Comparison of ENCODE assay signal across 15 mouse cellular contexts in the genomic region with DNA sequence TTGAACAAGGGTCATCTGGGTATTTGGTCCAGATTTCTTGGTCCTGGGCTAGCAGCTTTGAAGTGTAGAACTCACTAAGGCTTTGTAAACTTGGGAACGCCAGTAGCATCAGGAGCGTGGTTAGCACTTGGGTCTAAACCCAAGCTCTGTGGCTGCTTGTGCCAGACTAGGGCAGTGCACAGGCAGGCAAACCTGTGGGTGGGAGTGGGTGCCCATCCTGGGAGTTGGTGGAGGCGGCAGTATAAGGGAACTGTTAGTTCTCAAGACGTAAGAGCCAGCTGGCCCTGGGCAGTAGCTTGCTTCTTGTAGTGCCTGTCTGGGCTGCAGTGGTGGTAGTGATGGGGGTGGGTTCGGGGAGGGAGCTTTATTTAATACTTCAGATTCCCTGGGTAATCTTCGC. TPM values are rescaled to one million over a fixed set of nuclear protein-coding genes. Genes with fewer than 3 reads are reported as not detected.
DNase-seq lines count a peak whose midpoint lies in the region.
"Had no signal": no experiment of that assay in that cellular context is flagged by ENCODE, and none has a peak within 500 bp of the region (broad histone marks: within the 10 kb centered on the region; RNA-seq: fewer than 3 reads in every experiment).

No protein-coding gene starts in this region.

- intact Hi-C loops in gastrocnemius, postnatal 36 days (cut with DNase I), result no loop called here

- peak; percentile 65 to 79 for DNase-seq in layer of hippocampus, adult 18-20 months (ENCODE audit: low spot score in 2 of 2)
- no peak for DNase-seq in layer of hippocampus, postnatal 25 days (ENCODE audit: extremely low spot score in 1 of 2, low spot score in 1 of 2)
- peak; percentile 79 for DNase-seq in right cerebral cortex, adult 18-20 months
- no peak for DNase-seq in right cerebral cortex, postnatal 4 days
- peak; percentile 27 to 64 for DNase-seq in left cerebral cortex, adult 9 months (ENCODE audit: low spot score in 2 of 2)
- DNase-seq in right cerebral cortex, postnatal 36 days (ENCODE audit: low spot score in 2 of 2), result peak; percentile 72 to 83
- DNase-seq in gastrocnemius, postnatal 36 days, result no peak
- DNase-seq in Muller cell, postnatal 12 days (ENCODE audit: inconsistent ontology term), result no peak
- DNase-seq: adrenal gland, postnatal 36 days; cerebellum, adult 9-10 months; heart, postnatal 4 days; retina, postnatal 1 day; thymus, postnatal 4 days had no signal

RNA-seq across cellular contexts. Expression of gene Bcl11a, which starts 47.2 kb away (rescaled TPM):
- total RNA-seq in layer of hippocampus, adult 18-20 months (2021), result 100 to 1,000 TPM in 1 of 2 experiments, 10 to 100 TPM in 1; 98.5 to 108 TPM
- 100 to 1,000 TPM; 105 to 134 TPM for total RNA-seq in layer of hippocampus, postnatal 25 days (2021)
- total RNA-seq in gastrocnemius, postnatal 36 days (2021), result under 1 TPM; 0.05 to 0.07 TPM

RNA-seq across cellular contexts. Expression of gene A830031A19Rik, which starts 50.2 kb away (rescaled TPM):
- 1 to 10 TPM; 1.0 to 1.5 TPM for total RNA-seq in layer of hippocampus, adult 18-20 months (2021)
- total RNA-seq in layer of hippocampus, postnatal 25 days (2021), result 1 to 10 TPM in 1 of 2 experiments, under 1 TPM in 1; 0.37 to 1.7 TPM
- not detected for total RNA-seq in gastrocnemius, postnatal 36 days (2021)
- total RNA-seq: adrenal gland, postnatal 36 days; gastrocnemius, adult 18-20 months; granulocyte monocyte progenitor cell, adult 5-6 weeks; heart, postnatal 4 days had no signal

Comparison
In these comparisons a context has a peak if more than half of its experiments do, and no peak if none do; other contexts are left out.
1. DNase-seq: peak in layer of hippocampus, adult 18-20 months (2 of 2), right cerebral cortex, adult 18-20 months (single experiment), left cerebral cortex, adult 9 months (2 of 2) and right cerebral cortex, postnatal 36 days (2 of 2); none in layer of hippocampus, postnatal 25 days (0 of 2), right cerebral cortex, postnatal 4 days (single experiment), gastrocnemius, postnatal 36 days (0 of 2) and Muller cell, postnatal 12 days (single experiment).
2. RNA of gene Bcl11a, which starts 47.2 kb away (total RNA-seq): 105 to 134 TPM in layer of hippocampus, postnatal 25 days and 98.5 to 108 TPM in layer of hippocampus, adult 18-20 months; 0.05 to 0.07 TPM in gastrocnemius, postnatal 36 days; every median in the first group is over 10 times any median in the second.